Mouse (Mus musculus): Measurements from ENCODE around the gene Rsrc1.

Rsrc1 gene

DNA sequence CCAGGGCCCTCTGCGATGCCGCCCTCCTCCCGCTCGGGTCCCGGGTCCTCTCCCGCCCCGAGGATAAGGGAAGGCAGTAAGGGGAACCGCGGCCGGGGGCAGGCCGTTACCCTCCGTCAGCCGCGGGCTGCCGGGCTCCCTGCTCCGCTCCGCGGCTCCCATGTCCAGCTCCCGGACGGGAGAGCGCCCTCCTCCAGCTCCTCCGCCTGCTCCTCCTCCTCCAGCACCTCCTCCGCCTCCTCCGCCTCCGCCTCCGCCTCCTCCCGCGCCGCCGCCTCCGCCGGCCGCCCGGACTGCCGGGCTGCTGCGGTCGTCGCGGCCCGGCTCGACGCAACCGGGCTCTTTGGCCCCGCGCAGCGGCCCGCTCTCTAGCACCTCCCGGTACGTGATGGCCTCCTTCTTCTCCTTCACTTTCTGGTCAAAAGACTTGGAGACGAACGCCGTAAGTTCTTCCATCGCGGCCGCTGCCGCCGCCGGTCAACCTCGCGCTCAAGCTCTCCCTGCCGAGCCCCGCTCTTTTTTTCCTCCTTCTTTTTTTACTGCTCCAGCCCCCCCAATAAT lies at the start of gene Rsrc1:
Rsrc1 (plus strand) TSS at position 290 of the 561 bp plus-strand sequence.
- DNase-seq (ENCODE audit: low spot score in 2 of 2) = peak; percentile 43 to 48

DNA sequence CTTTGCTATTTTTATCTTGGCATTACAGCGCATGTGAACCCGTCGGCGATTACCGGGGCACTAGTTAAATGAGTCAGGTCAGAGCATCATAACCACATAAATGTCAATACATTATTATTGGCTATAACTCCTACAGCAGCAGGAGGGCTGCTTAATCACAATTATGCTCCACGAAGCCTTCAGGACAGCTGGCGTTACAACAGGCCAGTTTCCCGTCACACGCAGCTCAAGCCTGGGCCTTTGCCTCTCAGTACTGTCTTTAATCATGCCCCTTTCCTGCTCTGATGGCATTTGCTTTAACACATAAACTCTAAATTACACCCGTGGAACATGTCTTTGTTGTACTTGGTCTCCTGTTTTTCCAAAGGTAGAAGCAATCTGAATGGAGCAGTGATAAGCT lies 41.5 kb upstream of the Rsrc1 start:
- DNase-seq (ENCODE audit: low spot score in 2 of 2) = no peak

DNA sequence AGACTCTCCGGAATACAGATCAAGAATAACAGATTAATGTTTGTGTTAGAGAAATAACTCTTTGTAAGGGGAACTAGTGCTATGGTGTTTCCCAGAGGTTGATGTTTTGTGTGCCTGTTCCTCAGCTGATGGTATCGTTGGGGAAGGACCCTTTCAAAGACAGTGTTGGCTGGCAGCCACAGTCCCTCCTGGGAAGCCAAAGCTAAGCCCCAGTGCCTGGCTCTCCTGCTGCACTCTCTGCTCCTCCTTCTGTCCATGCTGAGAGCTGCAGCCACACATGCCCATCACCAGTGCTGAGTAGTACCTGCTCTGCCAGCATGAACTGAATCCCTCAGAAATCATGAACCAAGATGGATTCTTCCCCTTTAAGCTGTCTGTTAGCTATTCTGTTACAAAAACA lies 26.1 kb upstream of the Rsrc1 start:
- no peak for DNase-seq (ENCODE audit: low spot score in 2 of 2)

DNA sequence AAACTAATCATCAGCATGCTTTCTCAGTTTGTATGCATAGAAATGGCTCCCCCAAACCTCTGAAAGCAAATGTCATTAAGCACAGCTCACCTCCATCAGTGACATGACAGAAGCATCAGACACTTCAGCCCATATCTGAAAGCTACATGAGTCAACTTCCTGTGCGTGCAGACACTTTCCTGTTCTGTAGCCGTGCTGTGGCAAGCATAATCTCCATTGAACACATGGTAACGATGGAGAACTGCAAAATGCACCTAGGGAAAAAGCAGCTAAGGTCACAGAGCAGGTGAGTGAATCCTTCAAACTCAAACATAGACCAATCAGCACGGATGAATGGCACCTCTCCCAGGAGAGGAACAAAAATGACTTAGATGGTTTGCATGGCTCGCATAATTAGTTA lies 21.2 kb upstream of the Rsrc1 start:
- DNase-seq (ENCODE audit: low spot score in 2 of 2) = no peak

DNA sequence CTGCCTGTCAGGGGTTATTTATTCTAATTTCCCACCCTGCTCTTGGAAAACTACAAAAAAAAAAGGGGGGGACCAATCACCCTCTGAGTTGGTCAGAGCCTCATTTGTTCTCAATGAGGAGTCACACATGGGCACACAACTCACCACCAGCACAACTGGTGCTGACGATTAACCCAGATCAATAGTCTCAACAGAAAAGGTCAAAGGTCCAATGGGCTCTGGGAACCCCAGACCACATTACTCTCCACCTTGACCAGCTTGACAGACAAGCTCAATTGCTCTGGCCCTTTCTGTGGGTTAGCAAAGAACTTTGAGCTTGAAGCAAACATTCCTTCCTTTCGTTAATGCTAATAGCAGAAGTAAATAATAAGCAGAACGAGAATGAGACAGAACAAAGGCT lies 16.3 kb upstream of the Rsrc1 start:
- no peak for DNase-seq (ENCODE audit: low spot score in 2 of 2)

DNA sequence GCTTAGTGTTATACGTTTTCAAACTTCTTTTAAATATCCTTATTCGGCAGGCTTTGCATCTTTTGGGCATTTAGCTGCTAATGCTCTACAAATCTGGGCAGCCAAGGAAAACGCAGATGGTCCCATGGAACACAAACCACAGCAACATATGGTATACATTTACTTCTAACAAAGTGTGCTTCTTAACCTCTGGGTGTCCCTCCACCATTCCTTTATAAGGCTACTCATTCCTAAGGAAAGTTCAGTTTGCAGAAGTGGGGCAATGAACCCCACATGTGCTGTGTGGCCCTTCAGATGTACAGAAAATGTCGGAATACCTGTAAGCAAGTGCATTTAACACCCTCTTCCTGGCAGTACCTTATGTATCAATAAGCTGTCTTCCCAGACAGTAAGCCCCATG lies 13.7 kb upstream of the Rsrc1 start:
- DNase-seq (ENCODE audit: low spot score in 2 of 2) = no peak

DNA sequence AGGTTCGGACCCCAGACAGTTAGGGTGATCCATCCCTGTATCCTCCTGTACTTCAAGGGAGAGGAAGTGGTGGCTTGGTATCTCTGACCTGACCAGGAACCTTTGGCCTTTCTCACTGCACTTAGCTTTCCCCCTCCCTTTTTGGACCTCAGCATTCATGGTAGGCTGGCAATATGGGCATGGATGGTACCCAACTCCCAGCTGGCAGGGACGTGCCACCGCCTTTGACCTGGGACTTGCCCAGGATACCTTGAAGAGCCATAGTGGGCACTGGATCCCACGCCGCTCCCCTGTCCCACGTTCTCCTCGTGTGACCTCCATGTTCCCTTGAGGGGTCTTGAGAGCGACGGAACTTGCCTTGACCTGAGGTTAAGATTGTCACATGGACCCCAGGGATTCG lies 10.9 kb upstream of the Rsrc1 start:
- DNase-seq (ENCODE audit: low spot score in 2 of 2) = no peak

DNA sequence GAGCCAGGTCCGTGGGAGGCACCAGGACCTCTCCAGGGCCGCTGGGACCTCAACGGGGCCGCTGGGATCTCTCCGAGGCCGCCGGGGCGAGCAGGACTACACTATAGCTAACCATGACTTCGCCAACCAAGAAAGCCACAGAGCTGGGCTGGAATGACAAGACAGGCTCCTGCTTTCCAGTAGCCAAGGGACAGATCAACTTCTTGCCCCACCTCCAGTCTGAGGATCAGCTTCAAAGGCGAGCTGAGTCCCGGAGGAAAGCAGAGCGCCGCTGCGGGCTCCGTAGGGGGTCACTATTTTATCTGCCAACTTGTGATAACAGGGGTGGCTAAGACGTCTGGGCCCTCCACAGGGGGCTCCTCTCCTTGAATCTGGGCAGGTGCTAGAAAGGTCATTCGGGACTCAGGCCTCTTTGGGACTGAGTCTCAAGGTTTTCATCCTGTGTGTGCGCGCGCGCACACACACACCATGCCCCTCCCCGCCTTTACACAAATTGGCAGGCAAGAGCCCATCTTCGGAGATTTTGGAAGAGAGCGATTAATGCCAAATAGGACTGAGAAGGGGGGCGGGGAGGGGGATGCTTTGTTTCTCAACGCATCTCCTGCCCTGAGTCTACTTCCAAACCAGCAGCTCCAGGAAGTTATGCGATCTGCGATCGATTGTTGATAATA lies 10.4 kb upstream of the Rsrc1 start:
- DNase-seq (ENCODE audit: low spot score in 2 of 2) = no peak

DNA sequence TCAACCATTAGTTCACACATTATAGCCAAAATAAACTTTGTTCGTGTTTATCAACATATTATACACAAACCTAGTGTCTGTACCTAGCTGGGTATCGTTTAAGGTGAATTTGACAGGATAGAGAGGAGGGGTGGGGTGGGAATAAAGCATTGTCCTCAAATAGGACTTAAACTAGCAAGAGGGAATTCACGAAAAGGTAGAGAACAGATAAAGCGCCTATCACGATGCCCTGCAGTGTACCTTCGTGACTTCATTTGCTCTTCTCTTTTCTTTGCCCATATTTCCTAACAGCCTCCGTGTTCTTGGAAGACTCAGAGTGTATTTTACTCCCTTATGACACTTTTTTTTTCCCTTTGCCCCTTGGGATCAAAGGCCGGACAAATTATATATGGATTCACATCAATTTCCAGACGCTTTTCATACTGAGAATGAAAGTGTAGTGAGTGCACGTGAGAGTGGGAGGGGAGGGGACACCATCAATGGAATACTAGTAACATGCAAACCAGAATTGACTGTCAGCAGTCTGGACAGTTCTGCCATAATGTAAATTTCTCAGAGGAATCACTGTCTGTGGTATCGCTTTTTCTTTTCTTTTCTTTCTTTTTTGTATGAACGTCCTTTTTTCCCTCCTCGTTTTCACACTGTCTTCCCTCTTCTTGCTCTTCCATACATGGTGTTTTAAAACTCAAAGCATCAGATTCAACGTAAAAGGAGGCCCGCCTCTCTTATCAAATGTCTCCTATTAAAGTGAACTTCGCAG lies 8.8 kb upstream of the Rsrc1 start:
- no peak for DNase-seq (ENCODE audit: low spot score in 2 of 2)

DNA sequence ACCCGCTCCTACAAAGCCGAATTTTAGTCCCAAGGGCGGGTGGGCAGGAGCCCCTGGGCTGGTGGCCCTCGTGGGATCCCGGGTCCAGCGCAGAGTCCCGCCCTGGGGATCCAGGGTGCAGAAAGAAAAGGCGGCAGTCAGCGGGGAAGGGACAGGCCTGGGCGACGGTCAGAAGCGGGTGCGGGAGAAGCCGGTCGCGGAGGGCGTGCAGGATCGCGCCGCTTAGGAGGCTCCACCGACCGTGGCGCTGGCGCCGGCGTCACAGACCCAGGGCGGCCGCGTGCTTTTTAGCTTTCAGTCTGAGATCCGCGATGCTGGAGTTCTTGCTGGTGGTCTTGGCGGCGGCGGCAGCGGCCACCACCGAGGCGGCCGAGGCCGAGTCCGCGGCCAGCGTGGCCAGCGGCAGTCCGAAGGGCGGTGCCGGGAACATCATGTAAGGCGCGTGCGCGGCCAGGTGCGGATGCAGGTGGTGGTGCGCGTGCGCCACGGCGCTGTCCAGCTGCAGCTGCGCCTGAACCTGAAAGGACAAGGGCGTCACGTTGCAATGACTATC lies 7.7 kb upstream of the Rsrc1 start:
- no peak for DNase-seq (ENCODE audit: low spot score in 2 of 2)

DNA sequence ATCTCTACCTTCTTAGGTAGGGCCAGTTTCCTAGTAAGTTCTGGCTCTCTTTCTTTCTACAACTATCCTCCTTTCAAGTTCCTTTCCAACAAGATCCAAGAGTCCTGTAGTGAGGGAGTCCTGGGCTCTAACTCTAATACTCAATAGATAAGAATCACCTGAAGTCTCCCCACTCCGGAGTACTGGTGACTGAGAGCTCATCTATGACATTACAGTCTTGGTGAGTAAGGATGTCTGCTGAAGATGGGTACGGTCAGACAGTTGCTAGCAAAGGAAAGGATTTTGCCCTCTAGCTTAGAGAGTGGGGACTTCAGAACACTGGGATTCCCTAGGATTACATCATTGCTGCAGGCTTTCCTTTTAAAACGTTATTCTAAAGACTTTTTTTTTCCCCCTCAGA lies 6.7 kb upstream of the Rsrc1 start:
- DNase-seq (ENCODE audit: low spot score in 2 of 2) = no peak

DNA sequence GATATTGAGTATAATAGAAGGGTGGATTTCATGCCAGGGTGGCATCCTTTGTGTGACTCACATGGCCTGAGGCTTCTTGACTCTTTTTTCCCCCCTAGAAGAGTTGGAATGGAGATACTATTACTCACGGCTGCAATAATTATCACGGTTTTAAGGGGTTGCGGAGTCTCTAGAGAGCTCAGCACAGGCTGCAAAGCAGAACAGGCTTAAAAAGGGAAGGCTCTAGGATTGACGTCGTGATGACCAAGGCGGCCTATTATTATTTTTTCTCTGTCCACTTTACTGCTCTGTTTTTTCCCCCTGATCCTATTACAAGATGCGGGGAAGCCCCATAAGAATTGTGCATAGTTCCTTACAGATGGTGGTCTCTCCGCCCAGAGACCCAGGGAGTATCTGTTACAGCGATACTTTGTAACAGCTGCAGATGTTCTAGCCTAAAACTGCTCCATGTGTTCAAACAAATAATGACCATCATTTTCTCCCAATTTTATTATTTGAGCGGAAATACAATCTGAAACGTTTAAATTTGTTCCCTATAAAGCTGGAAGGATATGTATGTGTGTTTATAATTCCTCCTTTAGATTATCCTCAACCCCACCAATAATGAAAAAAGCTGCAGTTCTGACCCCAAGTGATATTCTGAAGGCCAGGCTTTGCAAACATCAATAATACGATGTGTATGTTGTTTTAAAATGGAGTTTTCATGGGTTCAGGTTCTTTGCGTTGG lies 4.1 kb upstream of the Rsrc1 start:
- DNase-seq (ENCODE audit: low spot score in 2 of 2) = no peak

DNA sequence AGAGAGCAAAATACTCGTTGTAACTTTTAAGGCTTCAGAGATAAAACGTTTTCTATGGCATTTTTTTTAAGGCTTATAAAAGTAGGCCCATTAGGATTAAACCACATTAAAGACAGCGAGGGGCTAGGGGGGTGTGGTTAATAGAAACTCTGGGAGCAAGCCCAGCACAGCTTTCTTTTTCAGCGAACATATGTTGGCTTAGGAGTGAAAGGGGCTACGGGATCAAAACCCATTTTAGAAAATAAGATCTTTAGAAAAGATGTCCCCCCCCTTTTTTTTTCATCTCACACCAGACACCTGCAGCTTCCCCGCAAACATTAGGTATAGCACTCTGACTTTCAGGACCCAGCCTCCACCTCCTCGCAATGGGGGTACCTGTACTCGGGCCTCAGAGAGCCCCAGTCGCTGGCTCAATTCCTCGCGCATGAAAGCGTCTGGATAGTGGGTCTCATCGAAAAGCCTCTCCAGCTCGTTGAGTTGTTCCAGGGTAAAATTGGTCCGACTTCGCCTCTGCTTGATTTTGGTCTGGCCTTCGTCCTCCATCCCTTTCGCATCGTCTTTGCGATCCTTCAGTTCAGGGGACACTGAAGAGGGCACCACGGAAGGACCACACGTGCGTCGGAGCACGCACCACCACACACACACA lies 3.3 kb upstream of the Rsrc1 start:
- no peak for DNase-seq (ENCODE audit: low spot score in 2 of 2)

DNA sequence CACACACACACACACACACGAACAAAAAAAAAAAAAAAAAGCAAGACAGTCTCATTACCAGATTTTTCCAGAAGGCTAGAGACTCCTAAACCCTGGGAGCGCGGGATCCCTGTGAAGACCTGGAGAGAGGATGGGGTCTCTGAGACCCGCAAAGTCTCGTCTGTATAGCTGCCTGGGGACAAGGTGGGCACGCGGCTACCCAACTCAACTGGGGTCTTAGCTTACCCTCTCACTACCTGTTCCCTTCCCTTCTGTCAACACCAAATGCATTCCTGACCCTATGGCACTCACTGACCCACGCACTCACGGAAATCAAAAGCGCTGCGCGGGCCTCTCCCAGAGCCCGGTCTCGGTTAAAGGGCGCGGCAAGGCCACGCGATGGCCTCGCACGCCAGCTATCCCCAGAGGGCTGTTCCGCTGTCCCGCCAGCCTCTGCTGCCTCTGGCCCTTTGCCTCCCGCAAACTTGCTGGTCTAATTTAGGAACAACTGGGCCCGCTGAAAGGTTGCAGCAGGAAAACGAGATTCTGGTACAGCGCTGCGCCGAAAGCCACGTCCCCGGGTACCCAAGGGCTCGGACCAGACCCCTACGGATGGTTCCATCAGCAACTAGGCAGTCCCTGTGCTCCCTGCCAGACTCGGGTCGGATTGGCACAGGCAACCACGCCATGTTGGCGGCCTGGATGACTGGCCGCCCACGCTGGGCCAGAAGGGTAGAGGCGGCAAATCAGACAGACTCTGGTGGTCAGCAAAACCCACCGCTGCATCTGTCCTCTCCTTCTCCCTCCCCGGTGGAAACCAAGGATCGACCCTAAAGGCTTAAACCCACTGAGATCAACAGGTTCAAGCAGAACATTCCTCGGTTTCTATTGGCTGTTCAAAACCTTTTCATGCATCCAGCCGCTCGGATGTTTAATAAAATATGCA lies 2.5 kb upstream of the Rsrc1 start:
- DNase-seq (ENCODE audit: low spot score in 2 of 2) = no peak

DNA sequence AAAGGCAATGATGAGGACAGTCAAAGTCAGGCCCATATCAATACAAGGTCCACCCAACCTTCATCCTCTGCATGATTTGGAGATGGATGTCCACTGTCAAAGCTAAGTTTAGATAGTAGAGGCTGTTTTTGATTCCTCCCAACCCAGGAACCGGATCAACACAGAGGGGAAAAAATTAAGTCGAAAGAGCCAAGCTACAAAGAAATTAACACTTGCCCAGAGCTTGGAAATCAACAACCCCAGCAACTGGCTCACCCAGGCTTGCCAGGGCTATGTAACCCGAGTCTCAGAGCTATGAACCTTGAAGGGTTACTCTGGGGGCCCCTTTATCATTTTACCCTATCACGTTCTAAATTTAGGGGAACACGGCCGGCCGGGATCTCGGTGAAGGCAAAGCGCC lies 1.7 kb upstream of the Rsrc1 start:
- DNase-seq (ENCODE audit: low spot score in 2 of 2) = no peak

DNA sequence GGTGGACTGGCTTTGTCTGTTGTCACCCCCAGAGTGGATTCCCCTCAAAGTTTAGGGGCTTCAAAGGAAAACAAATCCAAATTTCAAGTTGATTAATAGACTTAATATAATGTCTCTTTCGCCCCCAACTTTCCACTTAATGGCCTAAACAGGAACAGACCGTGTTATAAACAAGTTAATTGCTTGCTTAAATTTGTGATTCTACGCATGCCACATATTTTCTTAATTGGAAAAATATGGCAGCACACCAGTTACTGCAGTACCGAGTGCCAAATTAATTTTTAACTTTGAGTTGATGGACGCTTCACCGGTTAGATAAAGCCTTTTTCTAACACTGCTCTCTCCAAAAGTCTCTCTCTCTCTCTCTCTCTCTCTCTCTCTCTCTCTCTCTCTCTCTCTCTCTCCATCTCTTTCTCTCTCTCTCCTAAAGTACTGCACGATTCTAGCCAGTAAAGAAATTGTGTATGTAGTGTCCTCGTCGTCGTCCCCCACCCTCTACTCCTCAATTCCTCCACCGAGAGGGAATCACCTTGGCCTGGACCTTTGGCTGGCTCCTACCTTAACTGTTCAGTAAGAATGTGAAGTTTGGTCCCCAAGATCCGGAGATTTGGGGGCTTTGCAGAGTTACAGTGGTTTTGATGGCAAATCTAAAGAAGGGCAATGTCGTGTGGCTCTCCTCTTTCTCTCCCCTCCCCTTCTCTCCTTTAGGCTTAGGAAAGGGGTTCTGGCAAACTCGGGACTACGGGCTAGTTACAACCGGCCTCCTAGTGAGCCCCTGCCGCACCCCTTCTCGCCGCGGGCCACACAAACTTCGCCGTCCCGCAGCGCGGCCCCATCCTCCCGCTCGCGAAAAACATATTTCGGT lies 847 bp upstream of the Rsrc1 start:
- DNase-seq (ENCODE audit: low spot score in 2 of 2) = no peak

DNA sequence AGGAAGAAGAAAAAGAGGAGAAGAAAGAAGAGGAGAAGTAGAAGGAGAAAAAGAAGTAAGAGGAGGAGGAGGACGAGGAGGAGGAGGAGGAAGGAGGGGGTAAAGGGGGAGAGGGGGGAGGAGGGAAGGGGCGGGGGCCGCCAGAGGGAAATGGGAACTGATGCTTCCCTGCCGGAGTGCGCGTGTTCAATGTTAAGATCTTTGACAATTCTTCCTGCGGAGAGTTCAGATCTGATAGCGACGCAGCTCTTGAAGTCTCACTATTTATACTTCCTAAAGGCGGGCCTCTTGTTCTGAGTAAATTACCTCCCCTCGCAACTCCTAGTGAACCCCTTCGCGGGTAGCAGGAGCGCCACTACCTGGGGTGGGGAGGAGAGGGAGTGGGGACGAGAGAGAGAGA lies 516 bp downstream of the Rsrc1 start, which contains the start of gene Shox2:
Shox2 (minus strand) TSS at position 66 of the 400 bp plus-strand sequence.
- DNase-seq (ENCODE audit: low spot score in 2 of 2) = no peak

DNA sequence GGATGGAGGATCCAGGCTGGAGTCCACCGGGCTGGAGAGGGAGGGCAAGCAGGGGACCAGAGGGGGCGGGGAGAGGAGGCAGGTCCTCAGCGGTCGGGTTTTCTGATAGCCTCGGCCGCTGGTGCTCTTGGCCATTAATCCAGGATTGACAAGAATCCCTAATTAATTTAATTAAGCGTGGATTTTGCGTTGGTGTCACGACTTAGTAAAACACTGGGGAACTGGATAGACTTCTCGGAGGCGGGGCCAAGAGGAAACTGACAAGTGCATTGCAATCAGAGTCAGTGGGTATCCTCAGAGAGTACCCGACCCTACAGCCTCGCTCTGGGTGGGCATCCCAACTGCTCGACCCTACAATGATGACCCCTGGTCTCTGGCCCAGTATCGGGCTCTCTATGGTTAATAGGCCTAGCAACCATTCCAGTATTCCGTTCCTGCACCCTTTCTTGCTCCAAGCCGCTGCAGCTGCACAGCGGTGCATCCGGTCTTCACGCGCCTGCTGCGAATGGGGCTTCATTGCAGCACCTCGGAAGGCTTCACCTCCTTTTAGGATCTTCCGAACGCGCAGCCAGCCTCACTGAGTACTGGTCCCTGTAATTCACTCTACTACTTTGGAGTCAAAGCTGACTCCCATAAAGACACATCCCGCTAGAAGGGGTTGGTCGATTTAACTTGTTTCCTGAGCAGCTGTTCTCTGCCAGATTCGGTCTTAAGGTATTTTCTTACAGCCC lies 1.2 kb downstream of the Rsrc1 start:
- DNase-seq (ENCODE audit: low spot score in 2 of 2) = no peak

DNA sequence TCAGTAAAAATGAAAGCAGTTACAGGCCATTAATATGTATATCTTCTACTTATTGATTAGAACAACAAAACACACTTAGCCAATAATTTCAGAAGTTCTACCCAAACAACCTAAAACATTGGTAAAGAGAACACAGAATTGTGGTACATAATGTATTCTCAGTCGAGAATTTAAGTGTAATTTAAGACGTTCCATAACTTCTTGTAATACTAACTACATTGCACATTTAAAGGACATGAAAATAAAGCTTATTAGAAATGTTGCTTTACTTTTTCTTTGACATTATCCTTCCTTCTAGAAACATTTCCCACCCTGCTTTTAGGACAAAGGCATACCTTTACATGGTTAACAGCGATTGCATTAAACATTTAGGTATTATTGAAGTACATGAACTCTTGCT lies 2.3 kb downstream of the Rsrc1 start:
- no peak for DNase-seq (ENCODE audit: low spot score in 2 of 2)
